Mouse (Mus musculus) B cell, adult 62 days (primary cell): ENCODE data around the gene Gm14632. TPM values are rescaled to one million over a fixed set of nuclear protein-coding genes. Genes with fewer than 3 reads are reported as not detected.

ENCODE experiments used
- total RNA-seq: library from RNA; stranded (reverse); gene quantifications from 4 replicates; pipeline ENCODE4 v1.2.4, GENCODE M21; 2023

Gene Gm14632
- total RNA-seq = not detected in 4 replicates

DNA sequence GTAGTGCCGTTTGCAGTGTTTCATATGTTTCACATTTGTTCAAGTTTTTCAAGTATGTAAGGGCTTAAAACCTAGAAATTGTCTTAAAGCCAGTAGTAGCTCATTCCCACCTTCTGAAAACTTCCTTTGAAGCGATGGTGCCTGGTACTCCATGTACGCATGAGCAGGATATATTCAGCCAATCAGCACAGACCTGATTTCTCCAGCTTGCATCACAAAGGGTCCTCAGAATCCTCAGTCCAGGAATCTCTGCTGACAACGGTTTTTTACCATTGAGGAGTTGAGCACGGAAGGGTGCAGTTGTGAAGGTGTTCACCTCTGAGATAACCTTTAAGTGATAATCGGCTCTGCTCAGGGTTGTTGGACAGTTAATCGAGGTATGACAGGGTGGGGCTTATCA, at the start of gene Gm14632:
Gene Gm14632 (plus strand): TSS at position 301 of the 400 bp plus-strand sequence.

